Mouse (Mus musculus) C2C12 (cell line): ENCODE measurements at regions not wholly inside any gene's neighbourhood (a gene's known extent, or its start where the extent isn't known, plus 50 kb on each side); places are given as distances from the start of the nearest gene placed in this dataset.

Experiments
- H3K27me3 ChIP-seq: one replicate; pipeline ENCODE4 v1.6.1; 2011; ENCODE audit not compliant: control insufficient read depth, insufficient read depth, insufficient read length
- H3K36me3 ChIP-seq: one replicate; pipeline ENCODE4 v1.6.1; 2011; ENCODE audit not compliant: control insufficient read depth, insufficient read depth
- H3K4me3 ChIP-seq: one replicate; pipeline ENCODE4 v1.5.1; 2011; ENCODE audit warnings: mild to moderate bottlenecking, control low read depth; ENCODE audit not compliant: poor library complexity, insufficient read depth, severe bottlenecking
- H3K79me2 ChIP-seq: one replicate; pipeline ENCODE4 v1.6.1; 2011; ENCODE audit not compliant: control insufficient read depth, insufficient read depth
- H3K79me3 ChIP-seq: one replicate; pipeline ENCODE4 v1.6.1; 2011; ENCODE audit warnings: low read depth, control low read depth
- H3ac ChIP-seq: one replicate; pipeline ENCODE3; 2011; ENCODE audit warnings: low read depth; ENCODE audit not compliant: control insufficient read depth, insufficient read length
- CEBPB ChIP-seq: IDR thresholded peaks from one replicate; pipeline ENCODE4 v1.6.1; 2011; ENCODE audit warnings: low read depth, mild to moderate bottlenecking, control low read depth, moderate library complexity
- CTCF ChIP-seq: IDR thresholded peaks from one replicate; pipeline ENCODE4 v1.5.1; 2011; ENCODE audit not compliant: control insufficient read depth, insufficient read depth, insufficient read length
- FOSL1 ChIP-seq: IDR thresholded peaks from one replicate; pipeline ENCODE4 v1.8.0; 2011; ENCODE audit warnings: mild to moderate bottlenecking, low read length; ENCODE audit not compliant: poor library complexity, insufficient read depth, severe bottlenecking
- MAX ChIP-seq: IDR thresholded peaks from one replicate; pipeline ENCODE4 v1.6.1; 2011; ENCODE audit warnings: mild to moderate bottlenecking, control low read depth
- MYOD1 ChIP-seq: IDR thresholded peaks from one replicate; pipeline ENCODE4 v1.6.1; 2011; ENCODE audit warnings: low read depth; ENCODE audit not compliant: control insufficient read depth, insufficient read length
- MYOG ChIP-seq: IDR thresholded peaks from one replicate; pipeline ENCODE4 v1.6.1; 2011; ENCODE audit not compliant: control insufficient read depth, insufficient read length; ENCODE audit errors: extremely low read depth
- USF1 ChIP-seq: IDR thresholded peaks from one replicate; pipeline ENCODE4 v1.6.1; 2011; ENCODE audit warnings: low read depth, mild to moderate bottlenecking, control low read depth, moderate library complexity

- Histone ChIP-seq H3ac (no peak overlapping the region), H3K4me3 (no peak overlapping the region), H3K27me3 (no peaks in the 10 kb centered on the region), H3K79me3 (no peaks in the 10 kb centered on the region), H3K79me2 (no peaks in the 10 kb centered on the region), H3K36me3 (no peaks in the 10 kb centered on the region)
- no peak for TF ChIP-seq CTCF
- no peak for TF ChIP-seq MYOG
- TF ChIP-seq CEBPB, result no peak
- TF ChIP-seq USF1, result no peak
- TF ChIP-seq MAX, result no peak
- no peak for TF ChIP-seq MYOD1
- TF ChIP-seq FOSL1, result no peak
Observed at GRCm38 (mm10) chr1:128731445-128731844, 139.4 kb upstream of the Cxcr4 start.

- no peaks in the 10 kb centered on the region for H3K79me3 ChIP-seq
- TF ChIP-seq CTCF (no peak), CEBPB (no peak), USF1 (no peak), MYOD1 (no peak), FOSL1 (no peak), MAX (no peak), MYOG (no peak)
- H3K36me3 ChIP-seq, result no peaks in the 10 kb centered on the region
- H3K4me3 ChIP-seq, result no peak overlapping the region
- no peaks in the 10 kb centered on the region for H3K27me3 ChIP-seq
- H3K79me2 ChIP-seq, result no peaks in the 10 kb centered on the region
- no peak overlapping the region for H3ac ChIP-seq
Observed at GRCm38 (mm10) chr1:128724433-128725091, 132.5 kb upstream of the Cxcr4 start.

GRCm38 (mm10) chr1:128723843-128724242, 131.8 kb upstream of the Cxcr4 start:
- H3K27me3 ChIP-seq, result no peaks in the 10 kb centered on the region
- H3K4me3 ChIP-seq, result no peak overlapping the region
- no peaks in the 10 kb centered on the region for H3K36me3 ChIP-seq
- no peaks in the 10 kb centered on the region for H3K79me2 ChIP-seq
- no peak overlapping the region for H3ac ChIP-seq
- no peaks in the 10 kb centered on the region for H3K79me3 ChIP-seq
- TF ChIP-seq CEBPB, result no peak
- TF ChIP-seq MYOD1, result no peak
- TF ChIP-seq CTCF, result no peak

GRCm38 (mm10) chr1:128722061-128722471, 130.0 kb upstream of the Cxcr4 start:
- Histone ChIP-seq H3K79me3 (no peaks in the 10 kb centered on the region), H3K27me3 (no peaks in the 10 kb centered on the region), H3K79me2 (no peaks in the 10 kb centered on the region), H3ac (no peak overlapping the region), H3K4me3 (no peak overlapping the region), H3K36me3 (no peaks in the 10 kb centered on the region)
- no peak for TF ChIP-seq USF1
- TF ChIP-seq FOSL1, result no peak
- TF ChIP-seq CTCF, result no peak
- TF ChIP-seq MYOG, result no peak
- TF ChIP-seq MYOD1, result no peak
- TF ChIP-seq MAX, result no peak
- no peak for TF ChIP-seq CEBPB

- Histone ChIP-seq H3K27me3 (no peaks in the 10 kb centered on the region), H3ac (no peak overlapping the region), H3K79me2 (no peaks in the 10 kb centered on the region), H3K4me3 (no peak overlapping the region), H3K36me3 (no peaks in the 10 kb centered on the region), H3K79me3 (no peaks in the 10 kb centered on the region)
- TF ChIP-seq MYOG (no peak), MAX (no peak), FOSL1 (no peak), CTCF (no peak), MYOD1 (no peak), CEBPB (no peak), USF1 (no peak)
Observed at GRCm38 (mm10) chr1:128714843-128715242, 122.8 kb upstream of the Cxcr4 start.

- Histone ChIP-seq H3K79me2 (no peaks in the 10 kb centered on the region), H3K79me3 (no peaks in the 10 kb centered on the region), H3K36me3 (no peaks in the 10 kb centered on the region), H3K27me3 (no peaks in the 10 kb centered on the region), H3K4me3 (no peak overlapping the region), H3ac (no peak overlapping the region)
- no peak for TF ChIP-seq MYOG
- TF ChIP-seq FOSL1, result no peak
- TF ChIP-seq CEBPB, result no peak
- TF ChIP-seq MYOD1, result no peak
- no peak for TF ChIP-seq CTCF
- TF ChIP-seq USF1, result no peak
- TF ChIP-seq MAX, result no peak
Observed at GRCm38 (mm10) chr1:128712876-128713275, 120.8 kb upstream of the Cxcr4 start.
